Mouse (Mus musculus) kidney, embryonic 14.5 days (tissue): ENCODE measurements at regions not wholly inside any gene's neighbourhood (a gene's known extent, or its start where the extent isn't known, plus 50 kb on each side); places are given as distances from the start of the nearest gene placed in this dataset.

Experiments
- ATAC-seq: fragments of 200-750 bp; cut with Nextera tagmentation; 2 replicates; pipeline ENCODE4 v1.8.0; 2017; ENCODE audit warnings: moderate number of reproducible peaks, mild to moderate bottlenecking, moderate TSS enrichment, moderate library complexity; ENCODE audit not compliant: low FRiP score, low TSS enrichment
- H3K27ac ChIP-seq: fragments of 300-500 bp; sonication (generic); 2 replicates; pipeline ENCODE4 v1.5.1; 2014; ENCODE audit warnings: low read depth, mild to moderate bottlenecking, low read length, moderate library complexity, mixed read lengths
- H3K27me3 ChIP-seq: fragments of 300-500 bp; sonication (generic); 2 replicates; pipeline ENCODE4 v1.6.1; 2014; ENCODE audit warnings: mild to moderate bottlenecking, low read length; ENCODE audit not compliant: control insufficient read depth, insufficient read depth
- H3K36me3 ChIP-seq: fragments of 300-500 bp; sonication (generic); 2 replicates; pipeline ENCODE4 v1.6.1; 2014; ENCODE audit warnings: low read length, mixed read lengths; ENCODE audit not compliant: control insufficient read depth, insufficient read depth
- H3K4me1 ChIP-seq: fragments of 300-500 bp; sonication (generic); 2 replicates; pipeline ENCODE4 v1.6.1; 2014; ENCODE audit warnings: low read length, mixed read lengths; ENCODE audit not compliant: control insufficient read depth, insufficient read depth
- H3K4me2 ChIP-seq: fragments of 300-500 bp; sonication (generic); replicated peaks from 2 replicates; pipeline ENCODE4 v1.6.1; 2014; ENCODE audit warnings: low read depth, mild to moderate bottlenecking, low read length
- H3K4me3 ChIP-seq: fragments of 300-500 bp; sonication (generic); 2 replicates; pipeline ENCODE4 v1.5.1; 2014; ENCODE audit warnings: mild to moderate bottlenecking, low read length
- H3K9ac ChIP-seq: fragments of 300-500 bp; sonication (generic); 2 replicates; pipeline ENCODE4 v1.6.1; 2014; ENCODE audit warnings: low read depth, mild to moderate bottlenecking, low read length, moderate library complexity
- H3K9me3 ChIP-seq: fragments of 300-500 bp; sonication (generic); 2 replicates; pipeline ENCODE4 v1.6.1; 2016; ENCODE audit warnings: low read length; ENCODE audit not compliant: control insufficient read depth
- WGBS: fragments of 180-500 bp; shearing (Covaris S2); extraction: QIAGEN DNeasy Blood & Tissue Kit; methylation state at CpG from one replicate; pipeline ENCODE4 v1.1.7; 2014; 5-methylcytosine and 5-hydroxymethylcytosine counted together

GRCm38 (mm10) chr16:86578281-86578680, 676.7 kb upstream of the Adamts5 start:
- ATAC-seq, result no peak
- 86% methylated on average over 5 of the region's 5 CpGs for WGBS
- Histone ChIP-seq H3K36me3 (no peaks in the 10 kb centered on the region), H3K4me1 (no peaks in the 10 kb centered on the region), H3K27ac (no peak overlapping the region), H3K4me2 (no peak overlapping the region), H3K9me3 (no peaks in the 10 kb centered on the region), H3K9ac (no peak overlapping the region), H3K4me3 (no peak overlapping the region), H3K27me3 (no peaks in the 10 kb centered on the region)

- H3K27ac ChIP-seq, result no peak overlapping the region
- H3K4me3 ChIP-seq, result no peak overlapping the region
- no peak overlapping the region for H3K9ac ChIP-seq
- no peaks in the 10 kb centered on the region for H3K4me1 ChIP-seq
- ATAC-seq, result no peak
- no peaks in the 10 kb centered on the region for H3K27me3 ChIP-seq
- H3K36me3 ChIP-seq, result no peaks in the 10 kb centered on the region
- H3K4me2 ChIP-seq, result no peak overlapping the region
- WGBS, result 78% methylated on average over 4 of the region's 4 CpGs
- H3K9me3 ChIP-seq, result no peaks in the 10 kb centered on the region
These were observed 645.9 kb upstream of the Adamts5 start for GRCm38 (mm10) chr16:86547465-86548043.

GRCm38 (mm10) chr16:86546905-86547304, 645.3 kb upstream of the Adamts5 start:
- ATAC-seq, result no peak
- Histone ChIP-seq H3K4me3 (no peak overlapping the region), H3K9me3 (no peaks in the 10 kb centered on the region), H3K4me1 (no peaks in the 10 kb centered on the region), H3K27me3 (no peaks in the 10 kb centered on the region), H3K27ac (no peak overlapping the region), H3K9ac (no peak overlapping the region), H3K4me2 (no peak overlapping the region), H3K36me3 (no peaks in the 10 kb centered on the region)
- WGBS, result 91% methylated on average over 3 of the region's 3 CpGs

GRCm38 (mm10) chr16:86544121-86544520, 642.5 kb upstream of the Adamts5 start:
- Histone ChIP-seq H3K4me3 (no peak overlapping the region), H3K27me3 (no peaks in the 10 kb centered on the region), H3K27ac (no peak overlapping the region), H3K4me2 (no peak overlapping the region), H3K4me1 (no peaks in the 10 kb centered on the region), H3K9me3 (no peaks in the 10 kb centered on the region), H3K36me3 (no peaks in the 10 kb centered on the region), H3K9ac (no peak overlapping the region)
- WGBS, result 76% methylated on average over 1 of the region's 1 CpGs
- no peak for ATAC-seq

GRCm38 (mm10) chr16:86536479-86536878, 634.9 kb upstream of the Adamts5 start:
- no peak for ATAC-seq
- H3K4me1 ChIP-seq, result no peaks in the 10 kb centered on the region
- no peak overlapping the region for H3K4me3 ChIP-seq
- H3K9me3 ChIP-seq, result no peaks in the 10 kb centered on the region
- no peak overlapping the region for H3K4me2 ChIP-seq
- H3K36me3 ChIP-seq, result no peaks in the 10 kb centered on the region
- WGBS, result 80% methylated on average over 5 of the region's 5 CpGs
- H3K9ac ChIP-seq, result no peak overlapping the region
- H3K27ac ChIP-seq, result no peak overlapping the region
- H3K27me3 ChIP-seq, result no peaks in the 10 kb centered on the region

- ATAC-seq, result no peak
- Histone ChIP-seq H3K4me2 (no peak overlapping the region), H3K36me3 (no peaks in the 10 kb centered on the region), H3K27ac (no peak overlapping the region), H3K4me1 (no peaks in the 10 kb centered on the region), H3K9me3 (no peaks in the 10 kb centered on the region), H3K9ac (no peak overlapping the region), H3K4me3 (no peak overlapping the region), H3K27me3 (no peaks in the 10 kb centered on the region)
- WGBS, result 87% methylated on average over 3 of the region's 3 CpGs
These were observed 622.5 kb upstream of the Adamts5 start for GRCm38 (mm10) chr16:86524135-86524534.

GRCm38 (mm10) chr16:86516935-86517334, 615.3 kb upstream of the Adamts5 start:
- no peaks in the 10 kb centered on the region for H3K27me3 ChIP-seq
- WGBS, result 38% methylated on average over 1 of the region's 1 CpGs
- ATAC-seq, result no peak

GRCm38 (mm10) chr16:86516144-86516543, 614.5 kb upstream of the Adamts5 start:
- Histone ChIP-seq H3K27me3 (no peaks in the 10 kb centered on the region), H3K27ac (no peak overlapping the region), H3K36me3 (no peaks in the 10 kb centered on the region), H3K4me1 (no peaks in the 10 kb centered on the region), H3K9me3 (no peaks in the 10 kb centered on the region), H3K4me2 (no peak overlapping the region), H3K9ac (no peak overlapping the region), H3K4me3 (no peak overlapping the region)
- ATAC-seq, result no peak
- 79% methylated on average over 3 of the region's 3 CpGs for WGBS

More at GRCm38 (mm10) chr16:86516935-86517334, 615.3 kb upstream of the Adamts5 start:
- no peak overlapping the region for H3K9ac ChIP-seq
- no peaks in the 10 kb centered on the region for H3K4me1 ChIP-seq
- H3K36me3 ChIP-seq, result no peaks in the 10 kb centered on the region
- no peak overlapping the region for H3K4me3 ChIP-seq
- H3K9me3 ChIP-seq, result no peaks in the 10 kb centered on the region
- no peak overlapping the region for H3K27ac ChIP-seq
- no peak overlapping the region for H3K4me2 ChIP-seq

- H3K27me3 ChIP-seq, result no peaks in the 10 kb centered on the region
- H3K36me3 ChIP-seq, result no peaks in the 10 kb centered on the region
- 79% methylated on average over 3 of the region's 3 CpGs for WGBS
- H3K27ac ChIP-seq, result no peak overlapping the region
- H3K9me3 ChIP-seq, result no peaks in the 10 kb centered on the region
- H3K4me2 ChIP-seq, result no peak overlapping the region
- no peak for ATAC-seq
- no peak overlapping the region for H3K9ac ChIP-seq
- no peak overlapping the region for H3K4me3 ChIP-seq
- no peaks in the 10 kb centered on the region for H3K4me1 ChIP-seq
These were observed 599.7 kb upstream of the Adamts5 start for GRCm38 (mm10) chr16:86501074-86501952.
